Mouse (Mus musculus) MEL (cell line): ENCODE data around the gene Smarcb1. TPM values are rescaled to one million over a fixed set of nuclear protein-coding genes. Genes with fewer than 3 reads are reported as not detected.

Experiments used
- DNase-seq: peaks from one replicate; pipeline ENCODE4 v3.0.0; 2011; ENCODE audit warnings: low read depth, low spot score
- H3K27ac ChIP-seq: 2 replicates; pipeline ENCODE4 v1.5.1; 2012; ENCODE audit warnings: low read depth, mild to moderate bottlenecking, control low read depth, low read length, moderate library complexity; ENCODE audit not compliant: control insufficient read depth
- H3K27me3 ChIP-seq, 2 experiments: fragments of 150-350 bp in 1 of 2; sonication (generic) in 1 of 2; 2 replicates each; pipeline ENCODE4 v1.6.1; 2012; ENCODE audit warnings: low read length in 2 of 2, mild to moderate bottlenecking in 2 of 2, improper control_type of control experiment in 1 of 2, moderate library complexity in 1 of 2; ENCODE audit not compliant: insufficient read depth in 2 of 2, control insufficient read depth in 1 of 2
- H3K36me3 ChIP-seq, 2 experiments: 2 replicates each; pipeline ENCODE4 v1.6.1; 2012 to 2014; ENCODE audit warnings: low read length in 2 of 2, improper control_type of control experiment in 1 of 2, inconsistent platforms in 1 of 2, mild to moderate bottlenecking in 1 of 2; ENCODE audit not compliant: insufficient read depth in 2 of 2, control insufficient read depth in 1 of 2
- H3K4me1 ChIP-seq, 2 experiments: fragments of 150-350 bp in 1 of 2; sonication (generic) in 1 of 2; 2 replicates each; pipeline ENCODE4 v1.6.1; 2012; ENCODE audit warnings: low read length in 2 of 2, improper control_type of control experiment in 1 of 2, mild to moderate bottlenecking in 1 of 2; ENCODE audit not compliant: insufficient read depth in 2 of 2, control insufficient read depth in 1 of 2
- H3K4me3 ChIP-seq, 2 experiments: fragments of 150-350 bp in 1 of 2; sonication (generic) in 1 of 2; 2 replicates each; pipeline ENCODE4 v1.5.1; 2012; ENCODE audit warnings: low read depth in 2 of 2, low read length in 2 of 2, mild to moderate bottlenecking in 2 of 2, moderate library complexity in 2 of 2, control low read depth in 1 of 2, improper control_type of control experiment in 1 of 2; ENCODE audit not compliant: control insufficient read depth in 1 of 2, insufficient read depth in 1 of 2
- H3K79me2 ChIP-seq: 2 replicates; pipeline ENCODE4 v1.6.1; 2012; ENCODE audit warnings: mild to moderate bottlenecking, low read length, moderate library complexity; ENCODE audit not compliant: control insufficient read depth, poor library complexity, insufficient read depth
- H3K9ac ChIP-seq: 2 replicates; pipeline ENCODE4 v1.6.1; 2012; ENCODE audit warnings: low read depth, mild to moderate bottlenecking, control low read depth, low read length, moderate library complexity; ENCODE audit not compliant: control insufficient read depth, poor library complexity, severe bottlenecking
- H3K9me3 ChIP-seq: fragments of 150-350 bp; sonication (generic); replicated peaks from 2 replicates; pipeline ENCODE4 v1.6.1; 2012; ENCODE audit warnings: mild to moderate bottlenecking, low read length, improper control_type of control experiment, moderate library complexity; ENCODE audit not compliant: insufficient read depth
- BHLHE40 ChIP-seq: IDR thresholded peaks from 2 replicates; pipeline ENCODE4 v1.6.1; 2012; ENCODE audit warnings: low read depth, mild to moderate bottlenecking, inconsistent platforms, low read length, improper control_type of control experiment, borderline replicate concordance
- CHD1 ChIP-seq: IDR thresholded peaks from 2 replicates; pipeline ENCODE4 v1.6.1; 2012; ENCODE audit warnings: low read depth, mild to moderate bottlenecking, inconsistent platforms, low read length, improper control_type of control experiment
- CHD2 ChIP-seq: IDR thresholded peaks from 2 replicates; pipeline ENCODE4 v1.6.1; 2011; ENCODE audit warnings: low read length, improper control_type of control experiment
- CTCF ChIP-seq, 3 experiments: IDR thresholded peaks in 2 of 3; conservative IDR thresholded peaks in 1 of 3; 2 replicates each; pipeline ENCODE4 v1.5.1; 2011 to 2012; ENCODE audit warnings: low read length in 3 of 3, low read depth in 2 of 3, mild to moderate bottlenecking in 2 of 3, improper control_type of control experiment in 1 of 3, inconsistent platforms in 1 of 3, mixed read lengths in 1 of 3, moderate library complexity in 1 of 3; ENCODE audit not compliant: control insufficient read depth in 1 of 3, insufficient read depth in 1 of 3, poor library complexity in 1 of 3, severe bottlenecking in 1 of 3
- E2F4 ChIP-seq: IDR thresholded peaks from 2 replicates; pipeline ENCODE4 v1.6.1; 2011; ENCODE audit warnings: low read depth, low read length, improper control_type of control experiment, borderline replicate concordance
- ELF1 ChIP-seq: IDR thresholded peaks from 2 replicates; pipeline ENCODE4 v1.6.1; 2014; ENCODE audit warnings: low read depth, mild to moderate bottlenecking, inconsistent platforms, low read length, improper control_type of control experiment, moderate library complexity
- EP300 ChIP-seq, 2 experiments: IDR thresholded peaks; 2 replicates each; pipeline ENCODE4 v1.6.1; 2011; ENCODE audit warnings: improper control_type of control experiment in 2 of 2, low read length in 2 of 2, low read depth in 1 of 2, mild to moderate bottlenecking in 1 of 2
- ETS1 ChIP-seq: IDR thresholded peaks from 2 replicates; pipeline ENCODE4 v1.6.1; 2012; ENCODE audit warnings: low read depth, mild to moderate bottlenecking, inconsistent platforms, low read length, improper control_type of control experiment, moderate library complexity
- GATA1 ChIP-seq: IDR thresholded peaks from 2 replicates; pipeline ENCODE4 v1.6.1; 2011; ENCODE audit warnings: low read depth, low read length, improper control_type of control experiment
- HCFC1 ChIP-seq: IDR thresholded peaks from 2 replicates; pipeline ENCODE4 v1.6.1; 2012; ENCODE audit warnings: low read depth, mild to moderate bottlenecking, inconsistent platforms, low read length, improper control_type of control experiment, moderate library complexity
- JUND ChIP-seq: IDR thresholded peaks from 2 replicates; pipeline ENCODE4 v1.6.1; 2011; ENCODE audit warnings: low read depth, mild to moderate bottlenecking, improper control_type of control experiment, low read length
- KAT2A ChIP-seq: conservative IDR thresholded peaks from 2 replicates; pipeline ENCODE4 v1.6.1; 2012; ENCODE audit warnings: low read depth, low read length, improper control_type of control experiment, inconsistent platforms
- MAFK ChIP-seq: IDR thresholded peaks from 2 replicates; pipeline ENCODE4 v1.6.1; 2011; ENCODE audit warnings: low read depth, mild to moderate bottlenecking, low read length, improper control_type of control experiment, borderline replicate concordance
- MEF2A ChIP-seq: IDR thresholded peaks from 2 replicates; pipeline ENCODE4 v1.6.1; 2014; ENCODE audit warnings: low read depth, mild to moderate bottlenecking, inconsistent platforms, low read length, improper control_type of control experiment; ENCODE audit not compliant: poor library complexity, insufficient replicate concordance, severe bottlenecking; ENCODE audit errors: extremely low read depth
- MXI1 ChIP-seq: IDR thresholded peaks from 2 replicates; pipeline ENCODE4 v1.6.1; 2011; ENCODE audit warnings: mild to moderate bottlenecking, low read depth, low read length, improper control_type of control experiment
- MYB ChIP-seq: IDR thresholded peaks from 2 replicates; pipeline ENCODE4 v1.6.1; 2011; ENCODE audit warnings: mild to moderate bottlenecking, low read depth, low read length, improper control_type of control experiment
- MYC ChIP-seq: IDR thresholded peaks from 2 replicates; pipeline ENCODE4 v1.6.1; 2011; ENCODE audit warnings: low read depth, mild to moderate bottlenecking, low read length, improper control_type of control experiment, moderate library complexity
- NELFE ChIP-seq: IDR thresholded peaks from 2 replicates; pipeline ENCODE4 v1.6.1; 2011; ENCODE audit warnings: low read depth, low read length, improper control_type of control experiment
- NRF1 ChIP-seq: IDR thresholded peaks from 2 replicates; pipeline ENCODE4 v1.6.1; 2014; ENCODE audit warnings: low read depth, mild to moderate bottlenecking, inconsistent platforms, low read length, improper control_type of control experiment, moderate library complexity; ENCODE audit not compliant: poor library complexity, insufficient read depth, severe bottlenecking
- POLR2A ChIP-seq, 2 experiments: IDR thresholded peaks; 2 replicates each; pipeline ENCODE4 v1.6.1; 2011 to 2012; ENCODE audit warnings: low read length in 2 of 2, mild to moderate bottlenecking in 2 of 2, control low read depth in 1 of 2, improper control_type of control experiment in 1 of 2, low read depth in 1 of 2, moderate library complexity in 1 of 2; ENCODE audit not compliant: control insufficient read depth in 1 of 2, insufficient read depth in 1 of 2, poor library complexity in 1 of 2
- POLR2AphosphoS2 ChIP-seq: IDR thresholded peaks from 2 replicates; pipeline ENCODE4 v1.6.1; 2011; ENCODE audit warnings: low read length, improper control_type of control experiment
- RAD21 ChIP-seq: IDR thresholded peaks from 2 replicates; pipeline ENCODE4 v1.6.1; 2011; ENCODE audit warnings: mild to moderate bottlenecking, low read depth, low read length, improper control_type of control experiment
- SIN3A ChIP-seq: IDR thresholded peaks from 2 replicates; pipeline ENCODE4 v1.6.1; 2012; ENCODE audit warnings: low read length, improper control_type of control experiment, inconsistent platforms
- SMC3 ChIP-seq: IDR thresholded peaks from 2 replicates; pipeline ENCODE4 v1.6.1; 2011; ENCODE audit warnings: low read depth, low read length, improper control_type of control experiment
- TAL1 ChIP-seq: IDR thresholded peaks from 2 replicates; pipeline ENCODE4 v1.6.1; 2012; ENCODE audit warnings: mild to moderate bottlenecking, inconsistent platforms, low read length, moderate library complexity, mixed read lengths
- TBP ChIP-seq: IDR thresholded peaks from 2 replicates; pipeline ENCODE4 v1.8.0; 2011; ENCODE audit warnings: low read depth, low read length, improper control_type of control experiment
- TCF12 ChIP-seq: IDR thresholded peaks from 2 replicates; pipeline ENCODE4 v1.6.1; 2014; ENCODE audit warnings: low read depth, mild to moderate bottlenecking, inconsistent platforms, low read length, improper control_type of control experiment, moderate library complexity
- UBTF ChIP-seq: IDR thresholded peaks from 2 replicates; pipeline ENCODE4 v1.6.1; 2012; ENCODE audit warnings: low read depth, mild to moderate bottlenecking, inconsistent platforms, low read length, improper control_type of control experiment, moderate library complexity, borderline replicate concordance; ENCODE audit not compliant: insufficient read depth
- USF1 ChIP-seq: IDR thresholded peaks from 2 replicates; pipeline ENCODE4 v1.6.1; 2014; ENCODE audit warnings: low read depth, mild to moderate bottlenecking, inconsistent platforms, low read length, improper control_type of control experiment, moderate library complexity
- ZMIZ1 ChIP-seq: IDR thresholded peaks from 2 replicates; pipeline ENCODE4 v1.6.1; 2012; ENCODE audit warnings: low read depth, mild to moderate bottlenecking, inconsistent platforms, low read length, improper control_type of control experiment, moderate library complexity
- polyA plus RNA-seq, 2 experiments: library from polyadenylated mRNA; stranded (reverse) in 1 of 2; unstranded in 1 of 2; fragments of >175 nt in 1 of 2; fragments of >200 nt in 1 of 2; gene quantifications; 2 replicates each; pipeline versions ENCODE4 v1.2.1 to v1.2.4; 2012; ENCODE audit warnings: low replicate concordance in 2 of 2, low read depth in 1 of 2; ENCODE audit not compliant: insufficient read length in 2 of 2, insufficient read depth in 1 of 2, missing spikeins in 1 of 2
- total RNA-seq: library from RNA; depleted of rRNA; stranded (reverse); fragments of 300-350 nt; gene quantifications from 2 replicates; pipeline ENCODE4 v1.2.3, GENCODE M21; 2012; rRNA removed

Smarcb1 gene
- total RNA-seq (91.6 and 91.8 TPM in 2 replicates), polyA plus RNA-seq (1,000 to 10,000 TPM in 1 of 2 experiments, 100 to 1,000 TPM in 1; 117 to 2,689 TPM)

- Histone ChIP-seq H3K9ac (peak within 1 kb of the TSS; percentile 96), H3K4me1 (peaks cover 3 to 23% of the 10 kb centered on the region in 2 experiments; a peak in 3 of 4 replicates), H3K36me3 (peaks cover 9 to 18% of the 10 kb centered on the region in 2 experiments; a peak in 3 of 4 replicates), H3K27me3 (no peaks in the 10 kb centered on the region), H3K4me3 (peak within 1 kb of the TSS; percentile 87 to 90), H3K79me2 (peaks cover 30% of the 10 kb centered on the region), H3K9me3 (no peaks in the 10 kb centered on the region), H3K27ac (peak within 1 kb of the TSS; percentile 85)
- DNase-seq: peak; percentile 96
- TF ChIP-seq JUND: no peak
- TF ChIP-seq USF1: no peak
- TF ChIP-seq SMC3: no peak
- peak; percentile 89 for TF ChIP-seq POLR2AphosphoS2
- no peak for TF ChIP-seq ELF1
- no peak for TF ChIP-seq CHD2
- peak; percentile 65 for TF ChIP-seq ZMIZ1
- no peak for TF ChIP-seq CTCF (IDR thresholded peaks at IDR 0.05 in 2 of 3, conservative IDR thresholded peaks at IDR 0.05 in 1 of 3; ENCODE audit: control insufficient read depth in 1 of 3, insufficient read depth in 1 of 3, low read depth in 2 of 3, low read length in 3 of 3, poor library complexity in 1 of 3, severe bottlenecking in 1 of 3)
- peak; percentile 46; the same call in 1 of the 2 replicates for TF ChIP-seq SIN3A
- TF ChIP-seq CHD1: no peak
- TF ChIP-seq MYC: no peak
- no peak for TF ChIP-seq ETS1
- TF ChIP-seq MXI1: peak; percentile 69; the same call in 1 of the 2 replicates
- TF ChIP-seq NRF1: peak; percentile 93
- TF ChIP-seq BHLHE40: no peak
- TF ChIP-seq TCF12: peak; percentile 40
- no peak for TF ChIP-seq MAFK
- TF ChIP-seq TAL1: no peak
- no peak for TF ChIP-seq RAD21
- no peak for TF ChIP-seq E2F4
- no peak for TF ChIP-seq MYB
- TF ChIP-seq POLR2A (IDR thresholded peaks at IDR 0.05; ENCODE audit: control insufficient read depth in 1 of 2, insufficient read depth in 1 of 2, low read depth in 1 of 2, low read length in 2 of 2, poor library complexity in 1 of 2): peak; percentile 85 to 94
- peak; percentile 82 for TF ChIP-seq HCFC1
- TF ChIP-seq KAT2A: no peak
- TF ChIP-seq TBP: peak; percentile 50; the same call in 1 of the 2 replicates
- no peak for TF ChIP-seq EP300 (IDR thresholded peaks at IDR 0.05; ENCODE audit: low read depth in 1 of 2, low read length in 2 of 2)
- no peak for TF ChIP-seq GATA1
- TF ChIP-seq MEF2A: no peak
- TF ChIP-seq NELFE: peak; percentile 93
- no peak for TF ChIP-seq UBTF
Observed at GRCm38 (mm10) chr10:75921026-75921725, at the start of gene Smarcb1. Gene Smarcb1 (minus strand): TSS chr10:75921617.
